Mouse (Mus musculus) liver, embryonic 16.5 days (tissue): ENCODE results near the gene Fam84b. TPM values are rescaled to one million over a fixed set of nuclear protein-coding genes. Genes with fewer than 3 reads are reported as not detected.
A peak's percentile ranks its signal among the peaks of the same experiment; 100 is the strongest.

ENCODE experiments used
- ATAC-seq: fragments of 200-750 bp; cut with Nextera tagmentation; 2 replicates; pipeline ENCODE4 v1.8.0; 2017; ENCODE audit warnings: low read depth, mild to moderate bottlenecking, moderate number of reproducible peaks, moderate library complexity
- H3K27ac ChIP-seq: fragments of 300-500 bp; sonication (generic); 2 replicates; pipeline ENCODE4 v1.5.1; 2014; ENCODE audit warnings: mild to moderate bottlenecking, low read length
- H3K27me3 ChIP-seq: fragments of 300-500 bp; sonication (generic); 2 replicates; pipeline ENCODE4 v1.6.1; 2014; ENCODE audit warnings: low read depth, low read length, mixed read lengths; ENCODE audit not compliant: control insufficient read depth, insufficient read depth
- H3K36me3 ChIP-seq: fragments of 300-500 bp; sonication (generic); 2 replicates; pipeline ENCODE4 v1.6.1; 2014; ENCODE audit warnings: mild to moderate bottlenecking; ENCODE audit not compliant: control insufficient read depth, insufficient read depth
- H3K4me1 ChIP-seq: fragments of 300-500 bp; sonication (generic); 2 replicates; pipeline ENCODE4 v1.6.1; 2014; ENCODE audit warnings: low read depth, low read length, mixed read lengths; ENCODE audit not compliant: control insufficient read depth
- H3K4me2 ChIP-seq: fragments of 300-500 bp; sonication (generic); 2 replicates; pipeline ENCODE4 v1.6.1; 2014; ENCODE audit warnings: low read depth, low read length, mixed read lengths
- H3K4me3 ChIP-seq: fragments of 300-500 bp; sonication (generic); 2 replicates; pipeline ENCODE4 v1.5.1; 2014; ENCODE audit warnings: low read depth, mild to moderate bottlenecking, low read length
- H3K9ac ChIP-seq: fragments of 300-500 bp; sonication (generic); 2 replicates; pipeline ENCODE4 v1.6.1; 2014; ENCODE audit warnings: low read depth, low read length
- H3K9me3 ChIP-seq: fragments of 300-500 bp; sonication (generic); replicated peaks from 2 replicates; pipeline ENCODE4 v1.6.1; 2016; ENCODE audit warnings: low read length; ENCODE audit not compliant: control insufficient read depth
- WGBS: fragments of 180-500 bp; shearing (Covaris S2); extraction: QIAGEN DNeasy Blood & Tissue Kit; methylation state at CpG from one replicate; pipeline ENCODE4 v1.1.7; 2014; ENCODE audit not compliant: insufficient replicate concordance; 5-methylcytosine and 5-hydroxymethylcytosine counted together
- polyA plus RNA-seq: library from polyadenylated mRNA; unstranded; fragments of >200 nt; fragmentation: Nextera tagmentation; extraction: Ambion mirVana; gene quantifications from 2 replicates; pipeline ENCODE4 v1.2.1, GENCODE M21; 2015

The Fam84b gene
- polyA plus RNA-seq, 1 experiment from 2014 or later = 3.8 TPM

- H3K36me3 ChIP-seq = no peaks in the 10 kb centered on the region
- H3K4me3 ChIP-seq = peak overlapping the region; percentile 69
- WGBS = under 1% methylated on average over 67 of the region's 68 CpGs
- peak overlapping the region; percentile 29 for H3K27ac ChIP-seq
- peaks cover 5% of the 10 kb centered on the region for H3K4me1 ChIP-seq
- peak overlapping the region; percentile 67 for H3K9ac ChIP-seq
- H3K9me3 ChIP-seq = no peaks in the 10 kb centered on the region
- peaks cover 11% of the 10 kb centered on the region for H3K27me3 ChIP-seq
- H3K4me2 ChIP-seq = peak overlapping the region; percentile 74
- ATAC-seq = peak; percentile 47
Measured at GRCm38 (mm10) chr15:60822803-60823619, 30.6 kb downstream of the Fam84b start.

DNA sequence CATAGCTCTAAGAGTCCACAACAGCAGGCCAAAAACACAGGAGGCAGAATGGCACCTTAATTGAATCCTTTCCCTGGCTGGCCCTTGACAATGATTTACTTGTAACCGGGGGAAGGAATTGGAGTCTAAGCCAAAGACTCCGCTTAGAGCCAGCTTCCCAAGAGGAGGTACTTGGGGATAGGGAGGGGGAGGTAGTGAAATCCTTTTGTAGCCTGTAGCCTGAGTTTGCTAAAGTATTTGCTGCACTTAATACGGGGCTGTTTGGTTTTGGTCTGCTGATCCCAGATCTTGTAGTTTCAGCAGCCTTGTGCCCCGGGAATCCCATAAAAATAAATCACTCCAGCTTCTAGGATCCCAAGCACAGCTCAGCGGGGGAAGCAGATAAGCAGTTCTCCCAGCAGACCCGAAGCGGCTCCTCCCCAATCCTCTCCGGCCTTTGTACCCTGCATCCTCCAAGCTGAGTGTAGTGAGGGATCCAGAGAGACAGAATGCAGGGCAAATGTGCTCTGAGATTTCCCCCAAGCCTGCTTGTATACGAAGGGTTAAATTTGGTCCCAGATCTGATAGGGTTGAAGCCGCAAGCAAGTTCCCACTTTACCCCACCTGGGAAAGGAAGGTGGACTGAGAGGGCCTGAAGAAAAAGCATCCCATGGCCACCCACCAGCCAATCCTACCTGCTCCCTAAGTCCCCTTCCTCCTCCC is 31.3 kb downstream of the Fam84b start:
- H3K36me3 ChIP-seq = no peaks in the 10 kb centered on the region
- WGBS = 21% methylated on average over 10 of the region's 10 CpGs
- H3K4me2 ChIP-seq = peak overlapping the region; percentile 74
- no peak for ATAC-seq
- H3K4me1 ChIP-seq = peaks cover 5% of the 10 kb centered on the region
- H3K4me3 ChIP-seq = peak overlapping the region; percentile 69
- peaks cover 11% of the 10 kb centered on the region for H3K27me3 ChIP-seq
- no peak overlapping the region for H3K27ac ChIP-seq
- no peak overlapping the region; the same call in 1 of the 2 replicates for H3K9ac ChIP-seq
- H3K9me3 ChIP-seq = no peaks in the 10 kb centered on the region

GRCm38 (mm10) chr15:60818500-60818899 is 35.1 kb downstream of the Fam84b start:
- no peak overlapping the region for H3K4me2 ChIP-seq
- 59% methylated on average over 1 of the region's 1 CpGs for WGBS
- no peak overlapping the region for H3K27ac ChIP-seq
- no peaks in the 10 kb centered on the region for H3K36me3 ChIP-seq
- ATAC-seq = no peak
- H3K27me3 ChIP-seq = peaks cover 10% of the 10 kb centered on the region
- H3K4me1 ChIP-seq = peaks cover 5% of the 10 kb centered on the region
- no peak overlapping the region for H3K4me3 ChIP-seq
- no peak overlapping the region for H3K9ac ChIP-seq
- H3K9me3 ChIP-seq = no peaks in the 10 kb centered on the region

GRCm38 (mm10) chr15:60816478-60816877 is 37.1 kb downstream of the Fam84b start:
- no peaks in the 10 kb centered on the region for H3K36me3 ChIP-seq
- H3K4me2 ChIP-seq = no peak overlapping the region
- ATAC-seq = no peak
- 65% methylated on average over 1 of the region's 1 CpGs for WGBS
- no peak overlapping the region for H3K27ac ChIP-seq
- H3K9ac ChIP-seq = no peak overlapping the region
- H3K4me3 ChIP-seq = no peak overlapping the region
- H3K4me1 ChIP-seq = no peaks in the 10 kb centered on the region
- H3K9me3 ChIP-seq = no peaks in the 10 kb centered on the region
- no peaks in the 10 kb centered on the region for H3K27me3 ChIP-seq

DNA sequence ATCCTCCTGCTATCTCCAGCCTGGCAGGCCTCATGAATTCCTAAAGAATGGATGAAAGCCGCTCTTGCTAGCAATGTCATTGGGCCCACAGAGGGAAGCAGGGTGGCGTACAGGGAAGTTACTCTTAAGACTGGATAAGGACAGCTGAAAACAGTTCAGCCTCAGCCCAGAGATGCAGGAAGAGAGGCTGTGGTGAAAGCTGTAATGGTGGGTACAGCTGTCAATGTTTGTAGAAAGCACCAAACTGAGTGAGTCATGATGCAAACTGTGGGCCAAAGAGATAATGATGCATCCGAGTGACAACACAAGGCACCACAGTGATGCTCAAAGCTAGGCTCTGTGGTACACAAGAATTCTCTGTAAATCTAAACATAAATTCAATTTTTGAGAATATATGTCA is 39.0 kb downstream of the Fam84b start:
- Histone ChIP-seq H3K4me1 (no peaks in the 10 kb centered on the region), H3K36me3 (no peaks in the 10 kb centered on the region), H3K4me3 (no peak overlapping the region), H3K4me2 (no peak overlapping the region), H3K27me3 (no peaks in the 10 kb centered on the region), H3K9me3 (no peaks in the 10 kb centered on the region), H3K9ac (no peak overlapping the region), H3K27ac (no peak overlapping the region)
- WGBS = 48% methylated on average over 3 of the region's 3 CpGs
- no peak for ATAC-seq

DNA sequence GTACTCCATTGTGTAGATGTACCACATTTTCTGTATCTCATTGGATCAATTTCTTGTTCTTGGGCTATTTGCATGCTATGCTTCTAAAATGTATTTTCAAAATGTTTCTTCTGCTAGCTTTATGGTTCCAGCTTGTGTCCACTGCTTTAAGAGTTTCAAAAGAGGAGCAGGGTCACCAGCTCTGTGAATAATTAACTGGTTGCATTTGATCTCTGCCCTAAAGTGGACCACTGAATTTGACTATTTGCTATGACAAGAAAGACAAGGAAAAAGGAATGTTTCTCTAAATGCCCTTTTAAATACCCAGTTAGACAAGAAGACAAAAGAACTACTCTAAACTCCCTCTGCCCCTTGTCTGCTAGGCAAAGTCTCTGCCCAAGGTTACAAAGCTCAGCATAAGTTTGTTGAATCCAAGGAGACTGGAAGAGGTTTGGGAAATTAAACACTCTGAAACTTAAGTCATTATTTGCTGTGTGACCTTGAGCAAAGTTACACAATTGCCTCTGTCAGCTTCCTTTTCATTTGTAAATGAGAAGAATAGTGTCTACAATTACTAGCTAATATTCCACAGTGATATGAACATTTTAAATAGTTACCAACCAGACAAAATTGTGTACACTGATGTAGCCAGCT is 60.4 kb downstream of the Fam84b start:
- Histone ChIP-seq H3K27me3 (no peaks in the 10 kb centered on the region), H3K36me3 (no peaks in the 10 kb centered on the region), H3K9me3 (no peaks in the 10 kb centered on the region), H3K4me1 (no peaks in the 10 kb centered on the region), H3K27ac (no peak overlapping the region), H3K9ac (no peak overlapping the region), H3K4me2 (no peak overlapping the region), H3K4me3 (no peak overlapping the region)
- ATAC-seq = no peak

GRCm38 (mm10) chr15:60789084-60789483 is 64.5 kb downstream of the Fam84b start:
- Histone ChIP-seq H3K4me3 (no peak overlapping the region), H3K9me3 (no peaks in the 10 kb centered on the region), H3K27me3 (no peaks in the 10 kb centered on the region), H3K4me2 (no peak overlapping the region), H3K36me3 (no peaks in the 10 kb centered on the region), H3K9ac (no peak overlapping the region), H3K27ac (no peak overlapping the region), H3K4me1 (no peaks in the 10 kb centered on the region)
- WGBS = 33% methylated on average over 1 of the region's 1 CpGs
- no peak for ATAC-seq

DNA sequence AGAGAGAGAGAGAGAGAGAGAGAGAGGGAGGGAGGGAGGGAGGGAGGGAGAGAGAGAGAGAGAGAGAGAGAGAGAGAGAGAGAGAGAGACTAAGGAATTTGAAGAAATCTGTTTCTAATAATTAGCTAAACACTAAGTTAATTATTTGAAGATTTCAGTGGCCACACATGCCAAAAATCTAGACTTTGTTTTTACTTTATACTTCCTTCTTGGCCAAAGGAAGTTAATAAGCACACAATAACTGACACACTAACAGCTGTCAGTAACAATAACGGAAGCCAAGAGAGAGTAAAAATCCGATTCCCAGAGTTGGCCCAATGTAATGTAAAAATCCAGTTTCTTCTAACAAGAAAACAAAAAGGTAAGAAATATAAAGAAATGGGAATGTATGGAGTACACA is 69.8 kb downstream of the Fam84b start:
- no peaks in the 10 kb centered on the region for H3K4me1 ChIP-seq
- H3K9me3 ChIP-seq = no peaks in the 10 kb centered on the region
- H3K9ac ChIP-seq = no peak overlapping the region
- no peaks in the 10 kb centered on the region for H3K27me3 ChIP-seq
- 66% methylated on average over 2 of the region's 2 CpGs for WGBS
- H3K27ac ChIP-seq = no peak overlapping the region
- no peak overlapping the region for H3K4me3 ChIP-seq
- no peak for ATAC-seq
- no peaks in the 10 kb centered on the region for H3K36me3 ChIP-seq
- H3K4me2 ChIP-seq = no peak overlapping the region

DNA sequence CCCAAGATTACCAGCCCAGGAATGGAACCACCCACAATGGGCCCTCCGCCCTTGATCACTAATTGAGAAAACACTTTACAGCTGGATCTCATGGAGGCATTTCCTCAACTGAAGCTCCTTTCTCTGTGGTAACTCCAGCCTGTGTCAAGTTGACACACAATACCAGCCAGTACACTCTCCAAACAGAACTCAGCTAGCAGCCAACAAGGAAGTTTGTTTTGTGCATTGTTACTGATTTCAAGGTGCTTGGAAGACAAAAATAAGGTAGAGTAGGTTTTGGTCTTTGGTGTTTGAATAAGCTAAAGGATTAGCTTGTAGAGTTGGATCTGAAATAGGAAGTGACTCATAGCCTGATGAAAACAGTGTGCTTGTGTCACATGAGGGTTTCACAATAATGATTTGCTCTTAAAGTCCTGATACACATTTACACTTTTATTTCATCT is 74.0 kb downstream of the Fam84b start:
- H3K4me2 ChIP-seq = no peak overlapping the region
- H3K9ac ChIP-seq = no peak overlapping the region
- H3K9me3 ChIP-seq = no peaks in the 10 kb centered on the region
- no peaks in the 10 kb centered on the region for H3K36me3 ChIP-seq
- no peaks in the 10 kb centered on the region for H3K4me1 ChIP-seq
- H3K27ac ChIP-seq = no peak overlapping the region
- WGBS = 61% methylated on average over 1 of the region's 1 CpGs
- no peak for ATAC-seq
- H3K4me3 ChIP-seq = no peak overlapping the region
- H3K27me3 ChIP-seq = no peaks in the 10 kb centered on the region
